Comparison of ENCODE assay signal across 8 mouse cellular contexts in the genomic region with DNA sequence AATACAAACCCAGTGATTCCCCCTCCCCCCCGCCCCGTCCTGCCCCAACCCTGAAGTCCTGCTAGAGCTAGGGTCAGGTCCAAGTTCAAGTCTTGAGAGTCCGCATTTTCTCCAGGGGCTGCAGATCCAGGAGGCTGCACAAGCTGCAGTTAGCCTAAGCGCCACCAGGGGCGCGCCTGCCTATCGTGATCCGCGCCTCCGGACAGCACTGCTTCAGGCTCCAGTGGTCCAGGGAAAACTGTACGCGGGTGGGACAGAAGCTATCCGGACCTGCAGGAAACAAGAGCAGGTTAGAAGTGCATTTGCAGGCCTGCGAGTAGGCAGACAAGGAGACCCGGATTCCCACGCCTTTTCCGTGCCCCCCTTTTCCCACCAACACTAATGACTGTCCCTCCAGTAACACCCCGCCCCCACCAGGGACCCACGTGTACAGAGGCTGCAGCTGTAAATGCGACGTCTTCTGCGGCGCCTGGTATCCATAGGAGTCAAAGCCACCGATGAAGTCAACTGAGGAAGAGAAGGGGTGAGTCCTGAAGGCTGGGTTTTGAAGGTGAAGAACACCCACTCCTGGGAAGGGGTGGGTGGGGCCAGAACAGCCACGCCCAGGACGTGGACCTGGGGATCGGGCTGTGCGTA. TPM values are rescaled to one million over a fixed set of nuclear protein-coding genes. Genes with fewer than 3 reads are reported as not detected.
A peak's percentile ranks its signal among the peaks of the same experiment; 100 is the strongest.
DNase-seq lines count a peak whose midpoint lies in the region; ATAC-seq lines count a peak whose summit lies in the region.

No protein-coding gene starts in this region.

- H3K9me3 ChIP-seq in intestine, embryonic 14.5 days (ENCODE audit: control insufficient read depth, low read length), result no peaks in the 10 kb centered on the region
- H3K9me3 ChIP-seq in limb, embryonic 10.5 days (replicated peaks), result no peaks in the 10 kb centered on the region
- H3K9me3 ChIP-seq in midbrain, embryonic 11.5 days (ENCODE audit: control insufficient read depth, low read length), result peaks cover 3% of the 10 kb centered on the region; the same call in 1 of the 2 replicates

- H3K27me3 ChIP-seq in intestine, embryonic 14.5 days (replicated peaks; ENCODE audit: control insufficient read depth, insufficient read depth, low read length), result no peaks in the 10 kb centered on the region
- no peaks in the 10 kb centered on the region for H3K27me3 ChIP-seq in limb, embryonic 10.5 days (ENCODE audit: low read depth, poor library complexity, severe bottlenecking)
- no peaks in the 10 kb centered on the region for H3K27me3 ChIP-seq in midbrain, embryonic 11.5 days (ENCODE audit: control insufficient read depth, insufficient read depth, low read length)

- no peak overlapping the region for H3K9ac ChIP-seq in intestine, embryonic 14.5 days (ENCODE audit: low read length)
- H3K9ac ChIP-seq in midbrain, embryonic 11.5 days (ENCODE audit: low read length), result no peak overlapping the region

- H3K4me3 ChIP-seq in intestine, embryonic 14.5 days (ENCODE audit: low read depth, low read length), result no peak overlapping the region
- H3K4me3 ChIP-seq in limb, embryonic 10.5 days, result no peak overlapping the region
- H3K4me3 ChIP-seq in midbrain, embryonic 11.5 days (ENCODE audit: low read depth, low read length), result no peak overlapping the region

- 0 out of 2 replicates have a peak, but pooled peaks have one; percentile 55 for ATAC-seq in intestine, embryonic 14.5 days (replicated peaks; ENCODE audit: low FRiP score, low TSS enrichment, low read depth)
- ATAC-seq in midbrain, embryonic 11.5 days (ENCODE audit: low FRiP score), result peak; percentile 76

- no peaks in the 10 kb centered on the region for H3K4me1 ChIP-seq in intestine, embryonic 14.5 days (replicated peaks; ENCODE audit: control insufficient read depth, insufficient read depth, low read length)
- H3K4me1 ChIP-seq in limb, embryonic 10.5 days, result peaks cover 6% of the 10 kb centered on the region
- H3K4me1 ChIP-seq in midbrain, embryonic 11.5 days (ENCODE audit: control insufficient read depth, insufficient read depth, low read length), result 0 out of 2 replicates have a peak, but pooled peaks cover 2% of the 10 kb centered on the region

- H3K4me2 ChIP-seq in intestine, embryonic 14.5 days (ENCODE audit: low read length), result peak overlapping the region; percentile 46
- H3K4me2 ChIP-seq in midbrain, embryonic 11.5 days, result no peak overlapping the region

- DNase-seq in adrenal gland, postnatal 14 days, result peak; percentile 87
- DNase-seq in embryo, embryonic 11 days, result peak; percentile 85
- DNase-seq in gastrocnemius, postnatal 25 days, result peak; percentile 45
- DNase-seq in intestine, embryonic 14.5 days (ENCODE audit: low spot score), result peak; percentile 88
- DNase-seq in limb, embryonic 10.5 days (ENCODE audit: low spot score), result peak; percentile 82
- DNase-seq in midbrain, embryonic 11.5 days (ENCODE audit: low spot score, missing footprints), result peak; percentile 97
- DNase-seq in spleen, adult 12 weeks (ENCODE audit: low spot score), result peak; percentile 21
- DNase-seq in MN1 (ENCODE audit: low spot score), result no peak

- 17% methylated on average over 28 of the region's 28 CpGs for WGBS in intestine, embryonic 14.5 days
- 30% methylated on average over 28 of the region's 28 CpGs for WGBS in limb, embryonic 10.5 days
- 22% methylated on average over 28 of the region's 28 CpGs for WGBS in midbrain, embryonic 11.5 days

- no peak overlapping the region for H3K27ac ChIP-seq in intestine, embryonic 14.5 days (ENCODE audit: low read depth)
- H3K27ac ChIP-seq in limb, embryonic 10.5 days, result no peak overlapping the region
- no peak overlapping the region for H3K27ac ChIP-seq in midbrain, embryonic 11.5 days (ENCODE audit: low read depth, low read length)

- H3K36me3 ChIP-seq in intestine, embryonic 14.5 days (ENCODE audit: control insufficient read depth, insufficient read depth, low read length), result peaks cover 5% of the 10 kb centered on the region; the same call in 1 of the 2 replicates
- peaks cover 44% of the 10 kb centered on the region for H3K36me3 ChIP-seq in limb, embryonic 10.5 days
- peaks cover 9% of the 10 kb centered on the region; the same call in 1 of the 2 replicates for H3K36me3 ChIP-seq in midbrain, embryonic 11.5 days (ENCODE audit: control insufficient read depth, insufficient read depth, low read length)

RNA-seq across cellular contexts. Expression of a gene that starts 42.2 kb away (rescaled TPM):
- 6.6 and 7.4 TPM in 2 replicates for total RNA-seq in adrenal gland, postnatal 14 days (2021)
- 10 to 100 TPM in 1 of 2 experiments, 1 to 10 TPM in 1; 6.7 to 15.0 TPM for total RNA-seq in gastrocnemius, postnatal 25 days (2021)
- polyA plus RNA-seq in intestine, embryonic 14.5 days (2014; fragmentation: Nextera tagmentation; extraction: Ambion mirVana), result 2.5 and 3.1 TPM in 2 replicates
- 4.4 and 4.8 TPM in 2 replicates for polyA plus RNA-seq in limb, embryonic 10.5 days (2016; fragmentation: Nextera tagmentation; extraction: Ambion mirVana)
- polyA plus RNA-seq in midbrain, embryonic 11.5 days (2014; fragmentation: Nextera tagmentation; extraction: Ambion mirVana), result 18.7 and 21.4 TPM in 2 replicates
